Mouse (Mus musculus) large intestine, adult 2 months (tissue): ENCODE data around the gene Slc38a10. TPM values are rescaled to one million over a fixed set of nuclear protein-coding genes. Genes with fewer than 3 reads are reported as not detected.
A peak's percentile ranks its signal among the peaks of the same experiment; 100 is the strongest.

Experiments
- DNase-seq: peaks from one replicate; pipeline ENCODE4 v3.0.0-alpha.2; 2012; ENCODE audit warnings: low read depth, low spot score
- WGBS: fragments of 180-500 bp; shearing (Covaris S2); methylation state at CpG from one replicate; pipeline ENCODE4 v1.1.7; 2018; 5-methylcytosine and 5-hydroxymethylcytosine counted together
- polyA plus RNA-seq: library from polyadenylated mRNA; depleted of rRNA; stranded (reverse); fragments of >200 nt; gene quantifications from 2 replicates; pipeline ENCODE4 v1.2.3, GENCODE M21; 2012; rRNA removed

Slc38a10 gene
- polyA plus RNA-seq = 67.3 and 112 TPM in 2 replicates

DNA sequence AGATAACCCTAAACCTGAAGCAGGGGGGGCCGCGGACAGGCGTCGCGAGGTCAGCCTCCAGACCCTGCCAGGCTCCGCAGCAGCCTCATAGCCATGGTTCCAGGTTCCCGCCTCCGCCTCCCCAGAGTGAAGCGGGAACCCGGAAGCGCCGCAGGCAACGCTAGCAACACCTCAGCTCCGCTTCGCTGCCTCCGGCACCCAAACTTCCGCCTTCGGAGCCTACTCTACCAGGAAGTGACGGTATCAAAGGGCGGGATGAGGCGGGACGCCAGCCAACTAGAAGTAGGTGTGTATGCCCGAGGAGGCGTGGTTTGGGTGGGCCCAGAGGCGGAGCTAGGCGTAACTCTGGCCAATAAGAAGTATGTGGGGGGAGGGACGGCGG lies at the start of gene Slc38a10:
Gene Slc38a10 (minus strand): TSS at position 234 of the 382 bp plus-strand sequence.
- under 1% methylated on average over 28 of the region's 28 CpGs for WGBS

DNA sequence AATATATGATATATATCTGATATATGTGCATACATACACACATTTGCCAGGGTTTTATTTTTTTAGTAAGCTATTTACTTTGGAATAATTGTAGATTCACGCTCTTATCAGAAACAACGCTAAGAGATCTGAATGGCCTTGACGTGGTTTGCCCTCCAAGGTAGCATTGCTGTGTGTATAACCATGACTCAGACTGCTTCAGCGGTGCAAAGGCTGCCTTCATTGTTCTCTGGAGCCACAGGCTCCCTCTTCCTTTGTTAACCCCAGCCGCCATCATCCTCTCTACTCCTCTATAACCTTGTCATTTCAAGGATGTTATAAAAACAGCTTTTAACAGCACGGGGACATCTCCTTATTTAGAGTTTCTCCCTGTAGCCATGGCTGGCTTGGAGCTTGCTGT lies 49.5 kb upstream of the Slc38a10 start:
- DNase-seq = no peak
- WGBS = 36% methylated on average over 6 of the region's 6 CpGs

More for the DNA sequence above, at the start of gene Slc38a10:
- peak; percentile 98 for DNase-seq

DNA sequence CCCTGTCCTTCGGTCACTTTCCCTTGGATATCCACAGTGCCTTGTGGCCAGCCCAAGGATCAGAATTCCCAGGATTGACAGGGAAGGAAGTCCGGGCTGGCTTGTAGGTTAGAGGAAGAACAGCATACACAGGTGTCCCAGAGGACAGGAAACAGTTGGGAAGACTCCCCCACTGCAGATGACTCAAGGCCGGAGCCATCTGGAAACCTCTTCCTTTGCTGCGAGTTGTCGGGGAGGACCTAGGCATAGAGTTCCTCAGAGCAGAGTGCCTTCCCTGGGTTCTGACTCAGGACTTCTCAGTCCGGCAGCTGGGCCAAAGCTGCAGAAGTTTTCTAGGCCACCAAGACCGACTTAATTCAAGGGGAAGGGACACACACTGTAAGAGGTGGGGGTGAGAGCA lies 48.6 kb upstream of the Slc38a10 start:
- 72% methylated on average over 7 of the region's 7 CpGs for WGBS
- no peak for DNase-seq

DNA sequence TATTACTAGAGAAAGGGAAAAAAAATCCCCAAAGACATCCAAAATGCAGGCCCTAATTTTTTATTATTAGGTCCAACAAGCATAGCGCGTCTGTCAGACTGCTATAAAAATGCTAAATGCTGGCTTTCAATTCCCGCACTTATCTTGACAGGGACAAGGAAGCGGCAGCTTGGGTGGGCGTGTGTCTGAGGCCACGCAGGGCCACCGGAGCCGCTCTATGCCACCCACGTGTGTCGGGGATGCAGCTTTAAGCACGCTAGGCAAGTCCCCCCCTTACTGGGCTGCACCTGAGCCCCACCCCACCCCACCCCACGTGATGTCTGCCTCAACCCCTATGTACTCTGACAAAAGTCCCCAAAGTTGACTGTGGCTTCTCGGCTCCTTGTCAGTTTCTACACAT lies 47.7 kb upstream of the Slc38a10 start:
- no peak for DNase-seq
- 33% methylated on average over 13 of the region's 13 CpGs for WGBS

DNA sequence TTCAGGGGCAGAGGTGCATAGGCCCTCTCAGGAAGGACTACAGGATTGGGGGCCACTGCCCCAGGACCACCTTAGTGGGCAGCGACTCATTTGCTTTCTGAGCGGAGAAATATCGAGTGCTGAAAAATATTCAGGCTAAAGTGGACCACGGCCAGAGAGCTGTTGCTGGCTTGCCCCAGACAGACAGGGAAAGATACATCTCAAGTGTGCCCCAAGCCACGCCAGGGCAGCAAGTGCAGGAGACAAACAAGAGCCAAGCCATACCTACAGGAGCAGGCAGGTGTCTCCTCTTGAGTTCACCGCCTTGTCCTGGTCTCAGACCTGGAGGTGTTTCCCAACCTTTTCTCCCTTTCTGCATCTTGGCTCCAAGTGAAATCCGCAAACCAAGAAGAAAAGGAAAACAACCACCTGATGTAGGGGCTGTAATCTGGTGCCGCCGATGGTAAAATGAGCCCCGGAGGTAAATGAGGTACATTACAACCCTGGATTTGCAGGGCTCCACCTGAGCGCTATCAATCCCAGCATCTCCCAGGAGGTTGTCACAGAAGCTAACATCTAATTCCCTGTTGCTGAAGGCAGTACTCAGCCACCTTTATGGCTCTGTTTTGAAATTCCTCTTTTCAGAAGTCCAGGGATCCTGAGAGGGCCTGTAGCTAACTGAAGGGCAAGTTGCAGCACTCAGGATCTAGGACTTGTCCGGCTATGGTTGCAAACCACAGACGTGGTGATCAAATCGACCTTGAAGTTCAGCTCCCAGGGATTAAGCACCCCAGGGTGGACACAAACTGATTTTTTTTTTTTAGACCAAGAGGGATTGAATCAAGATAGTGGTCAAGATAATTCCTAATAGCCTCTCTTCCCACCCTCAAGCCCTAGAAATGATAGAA lies 39.6 kb upstream of the Slc38a10 start:
- no peak for DNase-seq
- 49% methylated on average over 14 of the region's 14 CpGs for WGBS

DNA sequence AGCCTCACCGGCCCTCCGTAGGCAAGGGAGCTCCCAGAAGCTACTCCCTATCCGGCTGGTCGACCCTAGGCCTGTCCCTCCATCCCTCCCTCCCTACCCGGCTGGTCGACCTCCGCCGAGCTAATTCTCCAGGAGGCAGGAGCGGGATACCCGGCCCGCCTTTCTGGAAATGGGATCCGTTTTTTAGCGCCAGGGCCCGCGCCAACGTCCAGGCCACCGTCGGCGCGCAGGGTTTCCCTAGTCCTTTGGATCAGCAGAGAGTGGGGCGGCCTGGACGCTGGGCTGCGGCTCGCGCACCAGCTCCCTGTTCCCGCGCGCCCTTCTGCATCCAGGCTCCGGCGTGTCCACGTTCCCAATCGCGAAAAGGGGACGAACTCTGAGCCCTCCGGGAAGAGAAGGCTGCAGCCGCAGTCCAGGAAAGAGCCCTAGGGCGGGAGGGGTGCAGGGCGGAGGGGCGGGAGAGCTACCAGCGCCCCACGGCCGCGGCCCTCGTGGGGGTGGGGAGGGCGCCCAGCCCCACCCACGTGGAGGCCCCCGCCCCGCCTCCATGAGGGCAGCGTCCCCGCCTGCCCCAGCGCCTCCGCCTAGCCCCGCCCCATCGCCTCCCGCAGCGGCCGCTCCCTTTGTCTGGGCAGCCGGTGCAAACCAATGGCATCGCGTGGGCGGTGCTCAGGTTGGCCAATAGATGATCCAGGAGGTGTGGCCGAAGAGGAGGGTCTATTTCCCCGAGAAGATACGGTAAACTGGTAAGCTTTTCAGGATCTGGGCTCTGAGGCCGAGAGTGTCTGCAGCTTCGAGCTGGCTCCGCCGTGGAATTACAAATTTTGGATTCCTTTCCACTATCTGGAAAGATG lies 38.5 kb upstream of the Slc38a10 start:
- under 1% methylated on average over 68 of the region's 68 CpGs for WGBS
- peak; percentile 90 for DNase-seq

DNA sequence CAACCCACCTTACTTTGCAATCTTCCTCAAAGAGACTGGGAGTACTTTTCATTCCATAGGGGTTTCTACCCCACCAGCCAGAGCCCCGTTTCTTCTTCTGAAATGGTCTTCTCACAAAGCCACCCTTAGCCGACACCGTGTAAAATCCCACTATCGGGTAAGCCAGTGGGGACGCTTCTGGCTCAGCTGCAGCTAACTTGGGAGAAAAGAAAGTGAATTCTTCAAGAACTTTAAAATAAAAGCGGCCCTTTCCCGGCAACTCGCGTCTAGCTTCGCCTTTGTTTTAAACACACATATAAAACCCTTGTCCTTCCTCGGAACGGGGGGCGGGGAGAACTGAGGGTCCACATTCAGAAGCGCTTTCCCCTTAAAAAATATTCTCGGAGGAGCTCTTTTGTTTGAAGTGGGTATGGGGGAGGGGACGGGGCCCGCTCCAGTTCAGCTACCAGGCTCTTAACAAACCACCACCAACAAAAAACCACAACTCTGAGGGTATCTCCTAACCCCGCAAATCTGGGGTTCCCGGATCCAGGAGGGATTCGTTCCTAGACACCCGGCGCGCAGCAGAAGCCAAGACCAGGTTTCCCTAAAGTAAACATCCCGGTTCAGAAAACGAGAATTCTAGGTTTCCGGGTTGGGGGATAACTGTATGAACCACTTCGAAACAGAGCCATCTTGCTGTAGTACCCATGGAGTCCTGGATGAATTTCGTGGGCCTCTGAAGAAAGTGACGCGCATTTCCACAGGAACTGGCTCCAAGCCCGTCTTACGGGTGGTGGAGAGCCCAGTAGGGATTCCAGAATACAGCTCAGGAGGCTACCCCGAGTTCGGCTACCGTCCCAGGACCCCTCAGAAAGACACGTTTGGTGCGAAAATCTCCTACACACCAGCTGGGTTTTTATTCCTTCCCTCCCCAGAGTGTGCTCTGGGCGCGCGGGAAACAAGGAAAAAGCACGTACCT lies 37.6 kb upstream of the Slc38a10 start:
- under 1% methylated on average over 41 of the region's 41 CpGs for WGBS
- no peak for DNase-seq

DNA sequence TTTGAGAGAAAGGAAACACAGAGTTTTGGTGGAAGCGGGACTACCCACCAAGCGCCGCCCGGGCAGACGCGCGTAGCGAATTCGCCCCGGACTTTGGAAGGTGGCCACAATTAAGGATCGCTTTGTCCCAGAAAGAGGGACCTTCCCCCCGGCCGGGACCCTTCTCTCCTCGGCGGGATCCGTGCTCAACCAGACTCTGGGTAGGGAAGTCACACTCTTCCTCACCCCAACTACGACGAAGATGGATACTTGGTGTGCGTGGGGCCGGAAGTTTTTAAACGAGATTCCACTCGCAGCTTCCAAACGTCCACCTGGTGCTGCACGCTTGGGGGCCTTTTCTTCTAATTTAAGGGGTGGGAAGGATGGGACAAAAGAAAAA lies 36.9 kb upstream of the Slc38a10 start:
- under 1% methylated on average over 24 of the region's 24 CpGs for WGBS
- no peak for DNase-seq

DNA sequence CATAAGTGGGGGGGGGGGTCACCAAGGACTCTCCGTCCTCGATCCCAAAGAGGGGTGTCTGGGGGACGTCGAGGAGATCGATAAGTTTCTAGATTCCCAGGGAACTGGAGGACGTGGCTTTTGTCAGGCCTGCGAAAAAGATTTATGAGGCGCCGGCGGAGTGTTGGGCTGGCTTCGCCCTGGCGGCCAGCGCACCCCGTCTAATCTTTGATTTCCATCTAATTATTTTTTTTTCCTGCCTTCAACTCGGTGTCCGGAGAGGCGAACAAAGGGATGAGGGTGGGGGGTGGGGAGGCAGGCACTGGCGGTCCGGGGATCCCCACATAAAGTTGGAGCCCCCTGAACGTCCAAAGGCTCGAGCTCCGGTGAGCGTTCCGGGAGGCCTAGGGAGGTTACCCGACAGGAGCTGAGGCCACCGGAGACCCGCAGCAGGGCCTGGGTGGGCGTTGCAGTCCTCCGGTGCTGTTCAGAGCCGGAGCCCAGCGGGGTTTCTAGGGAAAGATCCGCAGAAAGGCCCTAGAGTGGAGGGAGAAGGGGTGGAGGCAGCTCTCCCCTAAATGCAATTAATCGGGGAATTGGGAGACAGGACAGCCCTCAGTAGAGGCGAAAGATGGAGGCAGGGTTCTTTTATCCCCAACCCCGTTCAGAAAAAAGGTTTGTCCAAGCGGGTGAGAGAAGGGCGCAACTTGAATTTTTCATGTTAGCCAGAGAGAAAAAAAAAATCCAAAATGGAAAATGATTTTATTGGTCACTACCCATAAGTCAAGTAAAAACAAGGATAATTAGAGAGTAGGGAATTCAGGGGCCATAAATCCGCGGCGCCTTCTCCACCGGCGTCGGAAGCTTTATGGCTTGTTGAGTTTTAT lies 36.3 kb upstream of the Slc38a10 start:
- DNase-seq = no peak
- WGBS = 2% methylated on average over 43 of the region's 43 CpGs

DNA sequence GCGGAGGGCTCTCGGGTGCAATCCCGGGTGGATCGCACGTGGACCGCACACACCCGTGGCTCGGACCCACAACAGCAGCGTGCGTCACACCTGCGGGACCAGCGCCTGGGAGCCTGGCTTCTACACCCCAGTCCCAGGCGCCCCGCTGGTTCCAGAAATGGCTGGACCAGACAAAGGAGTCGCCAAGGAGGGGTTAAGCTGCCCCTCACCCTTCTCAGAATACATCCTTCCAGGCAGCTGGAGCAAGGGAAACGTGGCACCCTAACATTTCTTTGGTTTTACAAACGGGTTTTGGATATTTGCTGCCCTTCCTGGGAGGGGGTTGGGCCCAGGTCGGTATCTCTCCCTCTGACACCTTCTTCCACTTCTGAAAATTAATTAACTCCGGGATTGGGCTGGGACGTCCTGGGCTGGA lies 35.7 kb upstream of the Slc38a10 start:
- no peak for DNase-seq
- 14% methylated on average over 20 of the region's 20 CpGs for WGBS

DNA sequence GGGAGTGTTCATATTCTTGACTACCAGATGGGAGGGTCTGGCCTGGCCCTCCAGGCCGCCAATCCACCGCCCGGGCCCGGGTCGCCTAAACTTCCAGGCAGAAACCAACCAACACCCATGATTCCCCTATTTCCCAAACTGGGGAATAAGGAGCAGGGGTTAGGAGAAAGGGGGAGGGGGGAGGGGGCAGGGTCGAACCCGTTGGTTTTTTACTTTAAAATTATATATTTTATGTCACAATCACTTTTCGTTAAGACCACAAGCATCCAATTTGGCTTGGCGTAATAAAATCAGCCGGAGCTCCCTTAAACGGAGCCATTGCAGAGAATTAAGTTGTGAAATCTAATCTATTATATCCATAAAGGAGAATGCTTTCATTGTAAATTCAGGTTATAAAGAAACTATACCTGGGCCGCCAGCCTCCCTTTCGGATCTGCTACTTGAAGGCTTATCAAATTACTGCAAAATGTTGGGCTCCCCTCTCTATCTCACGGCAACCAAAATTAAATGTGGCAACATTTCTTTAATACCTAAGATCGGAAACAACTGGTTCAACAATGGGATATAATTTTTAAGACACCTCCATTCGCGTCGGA lies 35.1 kb upstream of the Slc38a10 start:
- DNase-seq = no peak
- WGBS = 12% methylated on average over 18 of the region's 18 CpGs

DNA sequence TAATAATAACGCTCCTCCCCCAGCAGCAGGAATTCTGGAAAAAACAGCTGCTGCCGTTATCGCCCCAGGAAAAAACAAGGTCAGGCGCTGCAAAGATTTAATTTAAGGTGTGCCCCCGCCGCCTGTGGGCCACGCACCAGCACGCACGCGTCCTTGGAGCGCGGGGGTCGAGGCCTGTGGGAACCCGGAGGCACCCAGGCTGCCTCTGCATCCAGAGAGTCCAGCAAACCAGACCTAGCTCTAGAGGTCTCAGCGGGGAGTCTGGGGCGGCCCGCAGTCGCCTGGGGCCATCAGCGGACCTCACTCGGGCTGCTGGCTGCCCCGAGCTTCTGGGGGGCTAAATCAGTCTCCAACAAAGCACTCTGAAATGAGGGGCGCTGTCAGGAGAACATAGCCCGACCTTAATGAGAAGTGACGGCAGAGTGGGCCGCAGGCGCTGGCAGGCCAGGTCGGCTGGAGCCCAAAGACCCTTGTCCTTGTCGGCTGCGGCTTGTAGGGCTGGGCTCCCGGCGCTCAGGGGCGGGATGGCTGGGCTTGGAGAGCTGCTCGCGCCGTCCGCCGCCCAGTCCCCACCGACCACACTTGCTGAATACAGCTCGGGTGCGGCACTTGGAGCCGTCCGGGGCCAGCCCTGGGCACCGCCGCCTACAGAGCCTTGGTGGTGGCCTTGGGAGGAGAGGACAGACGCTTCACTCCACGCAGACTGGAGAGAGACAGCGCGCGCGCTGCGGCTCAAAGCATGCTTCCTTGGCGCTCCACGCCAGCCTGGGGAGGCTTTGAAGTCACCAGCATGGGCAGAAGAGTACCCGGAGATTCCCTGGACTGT lies 34.4 kb upstream of the Slc38a10 start:
- no peak for DNase-seq
- 10% methylated on average over 54 of the region's 54 CpGs for WGBS

DNA sequence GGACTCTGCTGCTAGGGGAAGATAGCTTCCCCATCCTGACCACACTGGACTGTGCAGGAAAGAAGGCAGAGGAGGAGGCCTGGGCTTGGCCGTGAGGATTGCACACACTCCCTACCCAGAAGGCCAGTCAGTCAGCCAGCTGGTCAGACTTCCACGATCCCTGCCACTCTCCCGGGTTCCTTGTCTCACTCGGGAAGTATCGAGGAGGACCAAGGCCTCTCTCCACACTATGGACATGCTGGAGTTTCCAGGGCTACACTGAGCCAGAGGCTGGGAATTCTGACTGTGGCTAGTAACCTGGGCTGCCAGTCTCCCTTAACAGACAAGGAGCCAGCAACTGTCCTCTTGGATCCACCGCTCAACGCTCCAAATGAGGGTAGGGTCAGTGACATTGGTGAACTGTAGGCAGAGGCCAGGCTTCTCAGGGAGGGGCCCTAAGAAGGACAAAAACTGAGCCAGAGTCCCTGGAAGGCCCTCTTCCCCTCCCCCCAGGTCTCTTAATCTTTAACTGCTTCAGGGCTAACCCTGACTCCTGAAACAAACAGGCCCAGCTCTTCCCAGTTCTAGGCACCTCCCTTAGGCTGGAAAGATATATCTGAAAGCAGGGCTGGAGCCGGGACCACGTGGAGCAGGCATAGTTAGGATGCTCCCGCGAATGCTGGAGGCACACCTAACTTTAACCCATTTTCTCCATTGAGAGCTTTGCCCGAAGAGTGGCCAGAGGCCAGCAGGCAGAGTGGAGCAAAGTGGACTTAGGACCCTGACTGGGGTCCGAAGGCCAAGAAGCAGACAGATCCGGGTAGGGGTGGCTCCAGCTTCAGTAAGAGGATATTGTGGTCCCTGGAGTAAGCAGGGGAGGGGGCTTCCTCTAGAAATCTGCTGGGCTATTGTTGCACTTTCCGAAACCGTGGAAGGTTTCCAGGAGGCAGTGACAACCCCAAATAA lies 33.5 kb upstream of the Slc38a10 start:
- WGBS = 11% methylated on average over 16 of the region's 16 CpGs
- no peak for DNase-seq

DNA sequence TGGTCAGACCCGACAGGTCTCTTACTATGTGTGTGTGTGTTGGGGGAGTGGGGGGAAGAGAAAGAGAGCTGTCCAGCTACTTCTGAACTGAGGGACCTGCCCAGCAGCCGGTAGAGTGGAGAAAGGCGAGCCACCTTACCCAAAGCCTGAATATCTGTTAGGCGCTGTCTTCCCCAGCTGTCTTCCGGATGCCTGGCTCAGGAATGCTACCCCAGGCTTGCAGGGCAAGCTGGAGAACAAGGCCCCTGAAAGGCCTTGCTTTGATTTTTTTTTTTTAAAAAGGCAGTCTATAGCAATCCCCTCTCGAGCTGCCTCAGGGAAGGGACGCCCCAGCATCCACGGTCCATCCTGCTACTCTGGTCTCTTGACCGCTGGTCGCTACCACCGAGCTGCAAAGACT lies 32.6 kb upstream of the Slc38a10 start:
- 85% methylated on average over 11 of the region's 11 CpGs for WGBS
- no peak for DNase-seq

DNA sequence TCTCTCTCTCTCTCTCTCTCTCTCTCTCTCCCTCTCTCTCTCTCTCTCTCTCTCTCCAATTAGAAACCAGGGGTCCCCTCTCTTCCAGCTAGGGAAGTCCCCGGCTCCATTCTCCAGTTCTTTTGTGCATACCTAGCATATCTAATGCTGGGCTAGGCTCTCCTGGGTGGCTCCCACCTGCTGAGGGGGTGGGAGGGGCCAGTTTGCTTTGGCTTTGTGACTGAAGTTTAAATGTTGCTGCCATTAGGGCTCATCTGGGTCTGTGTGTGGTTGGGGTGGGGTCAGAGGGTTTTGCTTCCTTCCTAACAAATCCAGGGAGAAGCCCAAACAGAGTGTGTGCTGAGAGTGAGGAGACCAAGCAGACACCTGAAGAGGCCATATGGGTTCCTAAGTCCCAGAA lies 32.0 kb upstream of the Slc38a10 start:
- no peak for DNase-seq

DNA sequence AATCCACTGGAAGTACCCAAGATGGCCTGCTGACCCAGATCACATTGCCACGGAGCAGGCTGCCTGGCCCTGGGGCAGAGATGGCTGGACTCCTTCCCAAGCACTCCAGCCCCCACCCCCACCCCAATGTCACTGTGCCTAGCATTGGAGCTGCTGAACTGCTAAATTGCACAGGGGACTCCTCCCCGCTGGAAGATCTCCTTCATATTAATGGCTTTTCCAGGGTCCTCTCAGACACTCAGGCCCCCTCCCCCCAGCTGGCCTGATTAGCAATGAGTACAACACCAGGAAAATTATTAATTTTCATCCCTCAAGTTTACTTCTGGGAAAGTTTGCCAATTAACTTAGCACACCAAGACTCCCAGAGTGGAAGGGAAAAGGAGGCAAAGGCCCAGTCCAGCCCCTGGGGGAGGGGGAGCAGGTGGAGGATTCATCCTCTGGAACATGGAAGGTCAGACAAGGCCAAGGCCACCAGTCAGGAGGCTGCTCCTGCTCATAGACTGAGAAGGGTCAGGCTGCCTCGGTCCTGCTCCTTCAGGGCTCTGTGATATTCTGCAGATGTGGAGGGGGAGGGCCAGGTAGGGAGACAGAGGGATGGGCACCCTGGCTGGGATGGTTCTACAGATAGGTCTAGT lies 31.4 kb upstream of the Slc38a10 start:
- WGBS = 75% methylated on average over 3 of the region's 3 CpGs
- DNase-seq = no peak

More for the DNA sequence above, 32.0 kb upstream of the Slc38a10 start:
- 67% methylated on average over 1 of the region's 1 CpGs for WGBS
